Mouse (Mus musculus) neural tube, embryonic 13.5 days (tissue): ENCODE results near the gene Tmed4. TPM values are rescaled to one million over a fixed set of nuclear protein-coding genes. Genes with fewer than 3 reads are reported as not detected.
"Not testable (repeated sequence)": the region's sequence is repeated elsewhere in the genome, so short reads cannot be mapped to it uniquely, and the experiment has no call there.

Experiments
- ATAC-seq: fragments of 200-750 bp; cut with Nextera tagmentation; 2 replicates; pipeline ENCODE4 v1.8.0; 2017; ENCODE audit warnings: low read depth, mild to moderate bottlenecking, moderate TSS enrichment, moderate library complexity
- H3K27ac ChIP-seq: fragments of 300-500 bp; sonication (generic); replicated peaks from 2 replicates; pipeline ENCODE4 v1.5.1; 2015; ENCODE audit warnings: moderate library complexity, mild to moderate bottlenecking, inconsistent platforms
- H3K27me3 ChIP-seq: fragments of 300-500 bp; sonication (generic); 2 replicates; pipeline ENCODE4 v1.6.1; 2015; ENCODE audit warnings: mild to moderate bottlenecking, inconsistent platforms
- H3K36me3 ChIP-seq: fragments of 300-500 bp; sonication (generic); 2 replicates; pipeline ENCODE4 v1.6.1; 2015; ENCODE audit warnings: mild to moderate bottlenecking, inconsistent platforms
- H3K4me1 ChIP-seq: fragments of 300-500 bp; sonication (generic); replicated peaks from 2 replicates; pipeline ENCODE4 v1.6.1; 2015; ENCODE audit warnings: inconsistent platforms
- H3K4me2 ChIP-seq: fragments of 300-500 bp; sonication (generic); 2 replicates; pipeline ENCODE4 v1.6.1; 2015; ENCODE audit warnings: inconsistent platforms, mild to moderate bottlenecking, moderate library complexity
- H3K4me3 ChIP-seq: fragments of 300-500 bp; sonication (generic); 2 replicates; pipeline ENCODE4 v1.5.1; 2015; ENCODE audit warnings: mild to moderate bottlenecking, inconsistent platforms
- H3K9ac ChIP-seq: fragments of 300-500 bp; sonication (generic); 2 replicates; pipeline ENCODE4 v1.6.1; 2015; ENCODE audit warnings: moderate library complexity, mild to moderate bottlenecking, inconsistent platforms
- H3K9me3 ChIP-seq: fragments of 300-500 bp; sonication (generic); 2 replicates; pipeline ENCODE4 v1.6.1; 2016; ENCODE audit warnings: inconsistent platforms
- WGBS: fragments of 180-500 bp; shearing (Covaris S2); methylation state at CpG from one replicate; pipeline ENCODE4 v1.1.7; 2015; 5-methylcytosine and 5-hydroxymethylcytosine counted together
- polyA plus RNA-seq: library from polyadenylated mRNA; unstranded; fragments of >200 nt; fragmentation: Nextera tagmentation; extraction: Ambion mirVana; gene quantifications from 2 replicates; pipeline ENCODE4 v1.2.1, GENCODE M21; 2015

The Tmed4 gene
- polyA plus RNA-seq, 1 experiment from 2014 or later: 131 TPM

DNA sequence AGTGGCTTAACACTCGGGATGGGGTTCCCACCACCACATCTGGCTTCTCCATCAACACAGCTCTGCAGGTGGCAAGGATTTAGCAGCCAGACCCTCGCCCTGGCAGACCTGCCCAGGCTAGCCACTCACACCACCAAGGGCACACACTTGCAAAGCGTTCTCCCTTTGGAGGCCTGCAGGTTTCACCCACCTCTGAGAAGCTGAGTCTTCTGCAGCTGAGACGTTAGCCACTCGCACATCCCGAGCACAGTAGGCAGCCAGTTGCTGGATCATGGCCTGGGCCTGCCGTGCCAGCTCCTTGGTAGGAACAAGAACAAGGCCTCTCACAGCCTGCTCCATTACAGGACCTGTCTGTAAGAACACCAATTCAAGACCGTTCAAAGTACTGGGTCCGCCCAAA, 8.0 kb downstream of the Tmed4 start:
- Histone ChIP-seq H3K9me3 (no peaks in the 10 kb centered on the region), H3K4me1 (peaks cover 20% of the 10 kb centered on the region), H3K4me3 (peak overlapping the region; percentile 65), H3K9ac (peak overlapping the region; percentile 90), H3K27me3 (no peaks in the 10 kb centered on the region), H3K4me2 (peak overlapping the region; percentile 94), H3K36me3 (peaks cover 68% of the 10 kb centered on the region), H3K27ac (no peak overlapping the region)
- 72% methylated on average over 9 of the region's 9 CpGs for WGBS
- ATAC-seq: 0 out of 2 replicates have a peak, but pooled peaks have one; percentile 3

DNA sequence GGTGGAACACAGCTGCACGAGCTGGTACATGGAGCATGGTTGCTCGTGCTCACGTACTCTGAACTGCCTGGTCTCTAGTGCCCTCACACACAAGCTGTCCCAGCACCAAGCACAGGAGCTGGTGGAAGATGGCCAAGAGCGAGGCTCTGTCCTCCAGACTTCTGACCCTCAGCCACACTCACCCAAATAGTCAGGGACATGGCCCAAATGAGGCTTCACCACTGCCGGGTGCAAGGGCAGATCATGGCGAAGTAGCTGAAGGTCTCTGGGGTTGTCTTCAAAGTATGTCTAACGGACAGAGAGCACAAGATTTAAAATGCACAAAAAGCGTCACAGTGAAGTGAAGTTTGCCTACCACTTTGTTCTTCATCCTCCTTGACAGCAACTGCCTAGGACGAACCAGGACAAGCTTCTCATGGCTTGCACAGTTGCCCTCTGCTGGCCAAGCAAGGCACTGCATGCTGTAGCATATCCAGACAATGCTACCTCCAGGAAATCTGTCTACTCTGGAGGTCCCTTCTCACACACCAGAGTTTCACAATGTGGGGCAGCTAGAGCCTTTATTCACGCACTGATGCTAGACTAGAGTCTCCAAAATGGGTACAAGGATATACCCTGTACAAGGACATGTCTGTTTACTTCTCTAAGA, 13.1 kb downstream of the Tmed4 start:
- WGBS: 76% methylated on average over 10 of the region's 10 CpGs
- peaks cover 6% of the 10 kb centered on the region for H3K4me1 ChIP-seq
- peaks cover 91% of the 10 kb centered on the region for H3K36me3 ChIP-seq
- H3K9ac ChIP-seq: no peak overlapping the region
- H3K27ac ChIP-seq: no peak overlapping the region
- H3K4me2 ChIP-seq: no peak overlapping the region
- H3K4me3 ChIP-seq: no peak overlapping the region
- H3K9me3 ChIP-seq: no peaks in the 10 kb centered on the region
- no peaks in the 10 kb centered on the region for H3K27me3 ChIP-seq
- peak; percentile 59 for ATAC-seq

DNA sequence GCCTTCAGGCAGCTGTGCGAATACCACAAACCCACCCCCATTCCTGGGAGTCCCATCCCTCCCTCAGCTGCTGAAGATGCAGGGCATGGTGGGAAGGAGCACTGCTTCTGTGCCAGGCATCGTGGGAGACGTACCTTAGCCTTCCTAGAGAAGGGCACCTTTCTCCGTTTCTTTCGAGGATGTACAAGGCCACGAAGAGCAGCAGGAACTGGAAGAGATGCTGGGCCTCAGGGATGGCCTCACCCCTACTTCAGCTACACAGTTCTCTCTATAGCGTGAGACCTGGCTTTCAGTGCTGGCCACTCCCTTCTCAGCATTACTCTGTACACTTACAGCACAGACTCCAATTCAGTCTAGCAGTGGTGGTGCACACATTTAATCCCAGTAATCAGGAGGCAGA, 15.3 kb downstream of the Tmed4 start:
- H3K9me3 ChIP-seq: no peaks in the 10 kb centered on the region
- H3K4me1 ChIP-seq: no peaks in the 10 kb centered on the region
- H3K27ac ChIP-seq: no peak overlapping the region
- H3K9ac ChIP-seq: no peak overlapping the region
- no peaks in the 10 kb centered on the region for H3K27me3 ChIP-seq
- H3K36me3 ChIP-seq: peaks cover 71% of the 10 kb centered on the region
- ATAC-seq: no peak
- H3K4me3 ChIP-seq: no peak overlapping the region
- WGBS: 92% methylated on average over 7 of the region's 7 CpGs
- H3K4me2 ChIP-seq: no peak overlapping the region

DNA sequence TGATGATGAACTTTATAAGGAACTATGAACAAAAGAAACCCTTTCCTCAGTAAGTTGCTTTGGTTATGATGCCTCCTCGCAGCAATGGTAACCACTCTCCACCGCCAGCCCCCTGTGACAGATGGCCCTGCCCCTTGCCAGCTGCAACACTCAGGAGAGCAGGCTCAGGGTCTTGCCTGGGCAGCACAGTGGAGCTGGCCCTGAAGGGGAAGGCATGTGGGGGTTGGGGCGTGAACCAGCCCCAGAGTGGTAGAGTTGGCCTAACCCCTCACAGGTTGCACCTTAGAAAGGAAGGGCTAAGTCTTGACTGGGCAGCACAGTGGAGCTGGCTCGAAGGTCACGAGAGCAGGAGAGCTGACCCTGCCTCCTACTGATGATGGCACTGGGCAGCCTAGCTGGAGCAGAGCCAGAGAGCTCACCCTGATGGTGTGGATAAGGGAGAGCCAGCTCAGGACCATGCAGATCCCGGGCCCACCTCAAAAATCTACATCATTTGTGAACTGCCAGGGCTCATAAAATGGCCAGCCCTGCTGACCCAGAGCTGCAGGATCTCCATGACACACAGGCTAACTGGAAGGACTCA, 18.1 kb downstream of the Tmed4 start:
- Histone ChIP-seq H3K4me2 (no peak overlapping the region), H3K4me3 (no peak overlapping the region), H3K9me3 (no peaks in the 10 kb centered on the region), H3K27ac (no peak overlapping the region), H3K4me1 (no peaks in the 10 kb centered on the region), H3K36me3 (peaks cover 44% of the 10 kb centered on the region), H3K9ac (no peak overlapping the region), H3K27me3 (no peaks in the 10 kb centered on the region)
- WGBS: 62% methylated on average over 6 of the region's 6 CpGs
- ATAC-seq: no peak

DNA sequence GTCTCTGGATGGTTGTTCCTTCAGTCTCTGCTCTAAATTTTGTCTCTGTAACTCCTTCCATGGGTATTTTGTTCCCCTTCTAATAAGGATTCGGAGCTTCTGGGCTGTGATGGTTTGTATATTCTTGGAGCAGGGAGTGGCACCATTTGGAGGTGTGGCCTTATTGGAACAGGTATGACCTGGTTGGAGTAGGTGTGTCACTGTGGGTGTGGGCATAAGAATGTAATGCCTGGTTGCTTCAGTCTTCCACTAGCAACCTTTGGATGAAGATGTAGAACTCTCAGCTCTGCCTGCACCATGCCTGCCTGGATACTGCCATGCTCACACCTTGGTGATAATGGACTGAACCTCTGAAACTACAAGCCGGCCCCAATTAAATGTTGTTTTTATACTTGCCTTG, 20.1 kb downstream of the Tmed4 start:
- not testable (repeated sequence) for ATAC-seq, H3K4me3 ChIP-seq, H3K27ac ChIP-seq, H3K4me2 ChIP-seq, H3K27me3 ChIP-seq, H3K9me3 ChIP-seq, H3K4me1 ChIP-seq, H3K9ac ChIP-seq
- peaks cover 24% of the 10 kb centered on the region for H3K36me3 ChIP-seq
- 93% methylated on average over 2 of the region's 2 CpGs for WGBS

DNA sequence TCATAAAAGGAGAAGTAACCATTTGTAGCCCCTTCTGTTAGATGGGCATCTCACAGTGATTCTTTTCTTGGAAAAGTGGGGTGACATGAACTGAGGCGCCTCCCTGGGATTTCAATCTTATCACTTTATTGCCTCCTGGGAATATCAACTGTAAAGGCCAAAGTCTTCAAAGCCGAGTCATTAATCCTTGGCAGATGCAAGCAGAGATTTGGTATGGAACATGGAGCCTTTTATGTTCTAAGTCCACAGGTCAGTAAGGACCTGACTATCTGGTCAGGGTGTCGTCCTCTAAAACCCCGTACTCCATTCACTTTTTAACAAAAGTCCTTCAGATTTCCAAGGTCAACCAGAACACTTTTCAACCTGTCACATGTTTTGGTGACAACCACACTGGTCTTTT, 21.8 kb downstream of the Tmed4 start:
- H3K4me1 ChIP-seq: no peaks in the 10 kb centered on the region
- no peak for ATAC-seq
- no peak overlapping the region for H3K9ac ChIP-seq
- 89% methylated on average over 4 of the region's 4 CpGs for WGBS
- no peak overlapping the region for H3K4me2 ChIP-seq
- no peaks in the 10 kb centered on the region for H3K27me3 ChIP-seq
- no peak overlapping the region for H3K27ac ChIP-seq
- peaks cover 6% of the 10 kb centered on the region for H3K36me3 ChIP-seq
- no peak overlapping the region for H3K4me3 ChIP-seq
- no peaks in the 10 kb centered on the region for H3K9me3 ChIP-seq

DNA sequence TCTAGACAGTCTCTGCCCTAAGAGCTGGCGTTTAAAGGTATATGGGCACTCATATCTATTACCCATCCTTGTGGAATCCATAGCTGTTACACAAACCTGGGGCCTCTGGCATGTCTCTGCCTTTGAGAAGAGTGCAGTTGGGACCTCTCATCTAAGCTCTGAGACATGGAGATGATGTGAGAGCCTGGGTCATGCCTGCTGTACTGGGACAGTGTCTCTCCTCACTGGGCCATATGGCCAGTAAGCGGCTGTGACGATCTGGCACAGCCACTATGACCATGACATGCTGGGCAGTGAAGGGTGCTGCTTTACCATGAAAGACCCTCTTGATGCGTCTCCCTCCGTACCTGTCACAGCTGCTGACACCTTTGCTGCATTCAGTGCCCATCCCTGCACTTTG, 22.4 kb downstream of the Tmed4 start:
- WGBS: 91% methylated on average over 5 of the region's 5 CpGs

DNA sequence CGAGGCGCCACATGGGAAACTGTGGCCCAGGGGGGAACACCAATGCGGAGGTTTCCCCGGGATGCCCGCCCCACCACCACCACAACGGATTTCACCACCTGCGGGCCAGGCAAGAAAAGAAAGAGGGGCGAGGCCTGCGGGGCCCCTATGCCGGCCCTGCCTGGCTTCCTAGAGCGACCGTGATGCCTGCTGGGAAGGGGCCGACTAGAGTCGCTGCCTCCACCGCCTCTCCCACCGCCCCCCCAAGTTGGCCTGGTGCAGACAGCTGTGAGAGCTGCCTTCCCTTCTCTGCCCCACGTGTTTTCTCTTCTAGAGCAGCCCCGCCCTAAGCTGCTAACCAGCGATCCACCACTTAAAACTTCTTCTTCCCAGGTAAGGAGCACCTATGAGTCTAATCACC, 30.0 kb downstream of the Tmed4 start:
- no peak for ATAC-seq
- H3K9me3 ChIP-seq: no peaks in the 10 kb centered on the region
- H3K36me3 ChIP-seq: no peaks in the 10 kb centered on the region
- H3K27me3 ChIP-seq: no peaks in the 10 kb centered on the region
- no peak overlapping the region for H3K27ac ChIP-seq
- 45% methylated on average over 19 of the region's 19 CpGs for WGBS
- no peak overlapping the region for H3K4me3 ChIP-seq
- H3K4me2 ChIP-seq: no peak overlapping the region
- no peaks in the 10 kb centered on the region for H3K4me1 ChIP-seq
- H3K9ac ChIP-seq: no peak overlapping the region

More for the DNA sequence above, 22.4 kb downstream of the Tmed4 start:
- no peak overlapping the region for H3K4me3 ChIP-seq
- H3K36me3 ChIP-seq: peaks cover under 1% of the 10 kb centered on the region; the same call in 1 of the 2 replicates
- H3K27ac ChIP-seq: no peak overlapping the region
- no peak overlapping the region for H3K4me2 ChIP-seq
- ATAC-seq: no peak
- H3K4me1 ChIP-seq: no peaks in the 10 kb centered on the region
- H3K27me3 ChIP-seq: no peaks in the 10 kb centered on the region
- H3K9me3 ChIP-seq: no peaks in the 10 kb centered on the region
- no peak overlapping the region for H3K9ac ChIP-seq

DNA sequence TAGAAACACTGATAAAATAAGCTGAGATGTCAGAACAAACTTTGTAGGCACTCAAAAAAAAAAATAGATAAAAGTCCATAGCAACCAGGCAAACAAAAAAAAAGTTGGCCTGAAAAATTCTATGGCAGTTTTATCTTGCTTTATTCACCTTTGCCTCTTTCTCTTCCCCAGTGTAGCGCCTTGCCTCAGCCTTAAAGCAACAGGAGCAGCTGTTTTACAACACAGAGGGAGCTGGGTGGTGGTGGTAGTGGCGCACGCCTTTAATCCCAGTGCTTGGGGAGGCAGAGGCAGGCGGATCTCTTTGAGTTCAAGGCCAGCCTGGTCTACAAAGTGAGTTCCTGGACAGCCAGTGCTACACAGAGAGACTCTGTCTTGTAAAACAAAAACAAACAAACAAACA, 41.6 kb downstream of the Tmed4 start:
- no peak for ATAC-seq
- WGBS: 94% methylated on average over 4 of the region's 4 CpGs
- Histone ChIP-seq H3K36me3 (no peaks in the 10 kb centered on the region), H3K27ac (no peak overlapping the region), H3K27me3 (no peaks in the 10 kb centered on the region), H3K9ac (no peak overlapping the region), H3K4me3 (no peak overlapping the region), H3K4me2 (no peak overlapping the region), H3K4me1 (no peaks in the 10 kb centered on the region), H3K9me3 (peaks cover 13% of the 10 kb centered on the region)

DNA sequence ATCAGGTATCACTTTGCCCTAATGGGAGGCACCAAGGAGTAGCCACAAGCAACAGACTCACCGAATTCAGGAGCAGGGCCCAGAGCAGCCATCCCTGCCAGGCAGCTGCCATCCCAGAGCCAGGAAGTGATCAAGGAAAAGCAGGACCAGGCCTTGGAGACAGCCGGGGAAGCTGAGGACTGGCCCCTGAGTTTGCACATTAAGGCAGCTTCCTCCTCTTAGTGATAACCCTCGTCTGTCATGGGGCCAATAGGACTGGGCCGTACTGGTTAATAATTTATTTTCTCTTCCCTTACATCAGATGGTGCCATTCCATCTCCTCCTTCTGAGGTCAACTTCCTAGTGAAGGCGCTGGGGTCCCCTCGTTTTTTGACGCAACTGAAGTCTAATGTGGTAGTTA, 44.7 kb downstream of the Tmed4 start, which contains the start of gene Npc1l1:
TSS of gene Npc1l1 (minus strand) at position 132 of the 400 bp plus-strand sequence.
- H3K27me3 ChIP-seq: no peaks in the 10 kb centered on the region
- ATAC-seq: no peak
- no peak within 1 kb of the TSS for H3K27ac ChIP-seq
- no peak within 1 kb of the TSS for H3K4me3 ChIP-seq
- no peak within 1 kb of the TSS for H3K9ac ChIP-seq
- H3K36me3 ChIP-seq: no peaks in the 10 kb centered on the region
- no peaks in the 10 kb centered on the region for H3K4me1 ChIP-seq
- WGBS: 81% methylated on average over 7 of the region's 7 CpGs
- no peak within 1 kb of the TSS for H3K4me2 ChIP-seq
- peaks cover 2% of the 10 kb centered on the region; the same call in 1 of the 2 replicates for H3K9me3 ChIP-seq

DNA sequence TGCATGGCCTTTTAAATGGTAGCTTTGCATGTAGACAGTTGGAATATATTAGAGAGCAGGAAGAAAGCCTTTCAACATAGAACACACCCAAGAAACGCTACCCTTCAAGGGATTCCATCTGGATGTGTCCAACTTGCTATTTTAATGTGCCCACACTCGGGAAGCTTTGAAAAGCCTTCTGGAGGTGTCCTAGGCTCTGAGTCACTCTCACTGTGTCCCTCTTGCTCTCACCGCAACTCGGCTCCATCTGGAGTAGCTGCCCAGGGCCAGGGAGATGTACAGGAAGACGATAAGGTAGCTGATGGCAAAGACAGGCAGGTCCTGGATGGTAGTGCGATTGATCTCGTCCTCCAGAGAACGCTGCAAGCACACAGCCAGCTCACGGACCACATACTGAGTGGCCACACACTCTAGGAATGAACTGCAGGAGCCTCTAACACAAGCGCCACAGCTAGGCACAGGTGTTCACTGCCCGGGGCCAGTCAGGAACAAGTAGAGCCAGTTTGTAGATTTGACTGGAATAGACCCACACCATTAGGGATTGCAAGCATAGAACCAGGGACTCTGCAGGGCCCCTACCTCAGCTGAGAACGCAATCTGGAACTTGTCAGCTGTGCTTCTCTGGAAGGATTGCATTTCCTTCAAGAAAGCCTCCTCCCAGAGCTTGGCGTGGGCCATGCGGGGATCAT, 50.0 kb downstream of the Tmed4 start:
- H3K27me3 ChIP-seq: no peaks in the 10 kb centered on the region
- no peaks in the 10 kb centered on the region for H3K9me3 ChIP-seq
- H3K27ac ChIP-seq: no peak overlapping the region
- H3K36me3 ChIP-seq: no peaks in the 10 kb centered on the region
- ATAC-seq: no peak
- no peak overlapping the region for H3K4me2 ChIP-seq
- no peak overlapping the region for H3K9ac ChIP-seq
- H3K4me1 ChIP-seq: no peaks in the 10 kb centered on the region
- whole genome bisulfite sequencing: 83% methylated on average over 14 of the region's 14 CpGs
- H3K4me3 ChIP-seq: no peak overlapping the region

DNA sequence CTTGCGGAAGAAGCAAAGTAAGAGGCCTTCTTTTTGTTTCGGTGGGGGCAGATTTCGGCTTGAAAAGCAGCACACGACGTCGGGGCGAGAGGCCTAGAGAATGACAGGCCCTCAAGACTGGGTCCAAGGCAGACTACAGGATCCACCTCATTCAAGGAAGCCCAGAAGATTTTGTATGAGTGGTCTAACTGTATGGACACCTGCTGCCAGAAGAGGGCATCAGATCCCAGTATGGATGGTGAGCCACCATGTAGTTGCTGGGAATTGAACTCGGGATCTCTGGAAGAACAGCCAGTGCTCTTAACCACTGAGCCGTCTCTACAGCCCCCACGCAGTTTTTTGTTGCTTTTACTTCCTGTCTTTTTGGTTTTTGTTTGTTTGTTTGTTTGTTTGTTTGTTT, 52.5 kb downstream of the Tmed4 start:
- H3K27me3 ChIP-seq: no peaks in the 10 kb centered on the region
- no peaks in the 10 kb centered on the region for H3K9me3 ChIP-seq
- no peaks in the 10 kb centered on the region for H3K4me1 ChIP-seq
- no peak for ATAC-seq
- no peak overlapping the region for H3K9ac ChIP-seq
- no peak overlapping the region for H3K4me2 ChIP-seq
- no peak overlapping the region for H3K4me3 ChIP-seq
- 94% methylated on average over 10 of the region's 10 CpGs for WGBS
- no peaks in the 10 kb centered on the region for H3K36me3 ChIP-seq
- no peak overlapping the region for H3K27ac ChIP-seq
